Mouse (Mus musculus): Measurements from ENCODE around the gene Dtwd1. TPM values are rescaled to one million over a fixed set of nuclear protein-coding genes. Genes with fewer than 3 reads are reported as not detected.
"Not testable (repeated sequence)": the region's sequence is repeated elsewhere in the genome, so short reads cannot be mapped to it uniquely, and the experiment has no call there.

The Dtwd1 gene
- polyA plus RNA-seq, 1 experiment from 2014 or later = 19.6 TPM

DNA sequence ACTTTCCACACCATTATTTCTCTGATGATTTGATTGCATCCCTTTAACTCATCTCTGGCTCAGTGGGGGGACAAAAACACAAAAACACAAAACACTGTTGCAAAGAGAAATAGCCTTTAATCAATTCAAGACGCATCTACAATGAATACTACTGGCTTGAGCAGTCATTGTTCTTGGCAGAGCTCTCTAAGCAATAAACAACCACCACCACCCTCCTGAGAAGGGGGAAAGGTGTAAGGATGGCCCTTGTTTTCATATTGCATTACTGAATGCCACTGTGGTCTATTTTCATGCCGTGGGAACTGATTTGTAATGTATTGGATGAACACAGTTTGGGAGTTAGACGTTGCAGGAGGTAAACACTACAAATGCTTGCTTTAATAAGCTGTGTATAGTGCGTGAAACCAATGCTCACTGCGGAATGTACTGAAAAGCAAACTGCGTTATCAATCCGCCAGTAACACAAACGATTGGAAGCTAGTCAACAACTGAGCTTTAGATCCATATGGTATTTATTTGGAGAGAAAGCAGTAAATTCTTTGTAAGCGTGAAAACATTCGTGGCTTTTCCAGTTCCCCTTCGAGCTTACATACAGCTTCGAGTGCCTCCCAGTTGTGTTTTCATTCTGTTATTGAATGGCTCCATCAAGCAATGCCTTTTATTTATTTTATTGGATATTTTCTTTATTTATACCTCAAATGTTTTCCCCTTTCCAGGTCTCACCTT lies 43.9 kb downstream of the Dtwd1 start:
- no peak overlapping the region for H3K4me2 ChIP-seq (ENCODE audit: low read depth, low read length)
- WGBS = 64% methylated on average over 12 of the region's 12 CpGs

DNA sequence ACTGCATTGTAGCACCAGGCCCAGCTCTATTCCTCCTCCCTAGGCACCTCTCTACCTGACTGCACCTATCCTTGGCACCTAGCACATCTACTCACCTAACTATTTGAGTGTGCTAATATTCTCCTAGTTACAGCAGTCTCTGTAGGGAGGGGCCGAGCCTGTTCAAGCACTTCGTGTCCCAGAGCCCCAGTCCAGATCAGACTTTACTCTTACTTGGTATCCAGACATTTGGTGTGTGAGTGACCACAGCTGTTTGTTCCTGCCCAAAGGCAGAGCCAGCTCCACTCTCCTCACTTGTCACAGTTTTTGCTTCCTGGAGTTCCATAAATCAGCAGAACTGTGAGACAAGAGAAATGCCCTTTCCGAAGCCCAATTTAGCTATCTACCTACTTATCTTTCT lies 47.0 kb downstream of the Dtwd1 start:
- Histone ChIP-seq H3K4me3 (ENCODE audit: low read depth, low read length) (no peak overlapping the region), H3K27ac (ENCODE audit: low read depth, low read length) (no peak overlapping the region), H3K9ac (replicated peaks; ENCODE audit: low read depth, low read length) (no peak overlapping the region), H3K4me1 (ENCODE audit: control insufficient read depth, insufficient read depth, low read length) (no peaks in the 10 kb centered on the region), H3K36me3 (ENCODE audit: control insufficient read depth, insufficient read depth, low read length) (no peaks in the 10 kb centered on the region), H3K4me2 (ENCODE audit: low read depth, low read length) (no peak overlapping the region), H3K9me3 (ENCODE audit: control insufficient read depth, low read length) (no peaks in the 10 kb centered on the region), H3K27me3 (ENCODE audit: control insufficient read depth, insufficient read depth, low read length) (no peaks in the 10 kb centered on the region)
- no peak for ATAC-seq (ENCODE audit: low read depth)
- 90% methylated on average over 3 of the region's 3 CpGs for WGBS

More for the DNA sequence above, 43.9 kb downstream of the Dtwd1 start:
- Histone ChIP-seq H3K9ac (replicated peaks; ENCODE audit: low read depth, low read length) (no peak overlapping the region), H3K4me1 (ENCODE audit: control insufficient read depth, insufficient read depth, low read length) (no peaks in the 10 kb centered on the region), H3K36me3 (ENCODE audit: control insufficient read depth, insufficient read depth, low read length) (no peaks in the 10 kb centered on the region), H3K4me3 (ENCODE audit: low read depth, low read length) (no peak overlapping the region), H3K27me3 (ENCODE audit: control insufficient read depth, insufficient read depth, low read length) (no peaks in the 10 kb centered on the region), H3K9me3 (ENCODE audit: control insufficient read depth, low read length) (no peaks in the 10 kb centered on the region), H3K27ac (ENCODE audit: low read depth, low read length) (no peak overlapping the region)
- no peak for ATAC-seq (ENCODE audit: low read depth)

DNA sequence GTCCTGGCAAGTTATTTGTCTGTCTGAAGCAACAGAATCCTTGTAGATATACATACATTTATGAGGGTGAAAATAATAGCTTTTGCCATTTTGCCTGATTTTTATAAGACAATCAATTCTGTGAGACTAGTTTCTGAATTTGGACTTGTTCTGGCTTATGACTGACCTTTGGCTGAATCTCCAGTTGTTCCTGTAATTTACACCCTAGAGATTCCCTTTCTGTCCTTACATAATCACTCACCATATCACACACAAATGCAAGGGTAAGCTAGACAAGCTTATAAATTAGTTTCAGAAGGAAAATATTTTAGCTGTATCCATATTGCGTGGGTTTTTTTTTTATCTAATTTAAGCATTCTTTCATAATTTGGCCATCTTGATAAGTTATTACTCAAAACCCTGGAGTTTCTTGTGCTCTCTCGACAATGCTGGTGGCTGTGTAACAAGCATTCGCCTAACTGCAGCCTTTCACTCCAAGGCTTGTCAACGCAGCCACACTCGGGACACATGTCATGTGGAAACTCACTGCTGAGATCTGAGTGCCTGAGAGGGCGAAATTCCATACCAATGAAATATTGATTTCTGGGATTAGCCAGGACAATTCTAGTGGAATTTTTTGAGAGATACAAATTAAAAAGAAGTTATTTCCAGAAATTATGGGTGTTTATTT lies 59.2 kb downstream of the Dtwd1 start:
- no peak overlapping the region for H3K4me3 ChIP-seq (ENCODE audit: low read depth, low read length)
- WGBS = 91% methylated on average over 6 of the region's 6 CpGs

DNA sequence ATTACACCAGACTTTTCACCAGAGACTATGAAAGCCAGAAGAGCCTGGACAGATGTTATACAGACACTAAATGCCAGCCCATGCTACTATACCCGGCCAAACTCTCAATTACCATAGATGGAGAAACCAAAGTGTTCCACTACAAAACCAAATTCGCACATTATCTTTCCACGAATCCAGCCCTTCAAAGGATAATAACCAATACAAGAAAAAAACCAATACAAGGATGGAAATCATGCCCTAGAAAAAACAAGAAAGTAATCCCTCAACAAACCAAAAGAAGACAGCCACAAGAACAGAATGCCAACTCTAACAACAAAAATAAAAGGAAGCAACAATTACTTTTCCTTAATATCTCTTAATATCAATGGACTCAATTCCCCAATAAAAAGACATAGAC lies 62.9 kb downstream of the Dtwd1 start, which contains the start of gene Gm17555:
TSS of gene Gm17555 (plus strand) at position 301 of the 400 bp plus-strand sequence.
- not testable (repeated sequence) for H3K4me3 ChIP-seq (ENCODE audit: low read depth, low read length); H3K4me1 ChIP-seq (ENCODE audit: control insufficient read depth, insufficient read depth, low read length); H3K36me3 ChIP-seq (ENCODE audit: control insufficient read depth, insufficient read depth, low read length); H3K4me2 ChIP-seq (ENCODE audit: low read depth, low read length); H3K27ac ChIP-seq (ENCODE audit: low read depth, low read length); H3K27me3 ChIP-seq (ENCODE audit: control insufficient read depth, insufficient read depth, low read length); ATAC-seq (ENCODE audit: low read depth); H3K9me3 ChIP-seq (ENCODE audit: control insufficient read depth, low read length); H3K9ac ChIP-seq (replicated peaks; ENCODE audit: low read depth, low read length)
- 94% methylated on average over 3 of the region's 3 CpGs for WGBS

More for the DNA sequence above, 59.2 kb downstream of the Dtwd1 start:
- Histone ChIP-seq H3K9me3 (ENCODE audit: control insufficient read depth, low read length) (no peaks in the 10 kb centered on the region), H3K4me1 (ENCODE audit: control insufficient read depth, insufficient read depth, low read length) (no peaks in the 10 kb centered on the region), H3K27ac (ENCODE audit: low read depth, low read length) (no peak overlapping the region), H3K36me3 (ENCODE audit: control insufficient read depth, insufficient read depth, low read length) (no peaks in the 10 kb centered on the region), H3K9ac (replicated peaks; ENCODE audit: low read depth, low read length) (no peak overlapping the region), H3K4me2 (ENCODE audit: low read depth, low read length) (no peak overlapping the region), H3K27me3 (ENCODE audit: control insufficient read depth, insufficient read depth, low read length) (no peaks in the 10 kb centered on the region)
- no peak for ATAC-seq (ENCODE audit: low read depth)

Other genes starting within 250 kb of the Dtwd1 start
- gene Fgf7, start 117.5 kb upstream of the Dtwd1 start, polyA plus RNA-seq (2014; fragmentation: Nextera tagmentation; extraction: Ambion mirVana) = 0.70 and 1.1 TPM in 2 replicates
- gene Fam227b, start 137 bp upstream of the Dtwd1 start, polyA plus RNA-seq (2014; fragmentation: Nextera tagmentation; extraction: Ambion mirVana) = not detected in 2 replicates
- gene Gm17555, start 63.0 kb downstream of the Dtwd1 start, polyA plus RNA-seq (2014; fragmentation: Nextera tagmentation; extraction: Ambion mirVana) = not detected in 2 replicates

All from neural tube, embryonic 14.5 days (tissue).